9 mouse cellular contexts compared by ENCODE assay signal in genomic region chr4:153481361-153482234, GRCm38 (mm10). TPM values are rescaled to one million over a fixed set of nuclear protein-coding genes. Genes with fewer than 3 reads are reported as not detected.
DNase-seq lines count a peak whose midpoint lies in the region; ATAC-seq lines count a peak whose summit lies in the region.
"Had no signal": no experiment of that assay in that cellular context is flagged by ENCODE, and none has a peak within 500 bp of the region (broad histone marks: within the 10 kb centered on the region; RNA-seq: fewer than 3 reads in every experiment).

No protein-coding gene starts in this region.

- no peak overlapping the region for H3K27ac ChIP-seq in heart, embryonic 15.5 days
- H3K27ac ChIP-seq in forebrain, embryonic 15.5 days (replicated peaks), result no peak overlapping the region
- H3K27ac ChIP-seq in midbrain, embryonic 11.5 days (ENCODE audit: low read depth, low read length), result no peak overlapping the region

- 1% methylated on average over 71 of the region's 71 CpGs for WGBS in heart, embryonic 15.5 days
- WGBS in forebrain, embryonic 15.5 days, result under 1% methylated on average over 71 of the region's 71 CpGs
- under 1% methylated on average over 71 of the region's 71 CpGs for WGBS in midbrain, embryonic 11.5 days

- H3K9ac ChIP-seq in heart, embryonic 15.5 days, result no peak overlapping the region; the same call in 1 of the 2 replicates
- peak overlapping the region; percentile 65 for H3K9ac ChIP-seq in forebrain, embryonic 15.5 days (replicated peaks)
- H3K9ac ChIP-seq in midbrain, embryonic 11.5 days (ENCODE audit: low read length), result peak overlapping the region; percentile 73

- no peak for ATAC-seq in heart, embryonic 15.5 days (replicated peaks; ENCODE audit: insufficient number of reproducible peaks, insufficient read depth, low FRiP score, low read depth)
- ATAC-seq in forebrain, embryonic 15.5 days (replicated peaks), result peak; percentile 2; the same call in 1 of the 2 replicates
- peak; percentile 17; the same call in 1 of the 2 replicates for ATAC-seq in midbrain, embryonic 11.5 days (ENCODE audit: low FRiP score)
- ATAC-seq in erythroblast, adult 5-6 weeks (replicated peaks; ENCODE audit: low FRiP score, poor library complexity, severe bottlenecking), result no peak

- H3K4me1 ChIP-seq in heart, embryonic 15.5 days (replicated peaks), result peaks cover 21% of the 10 kb centered on the region
- H3K4me1 ChIP-seq in forebrain, embryonic 15.5 days, result peaks cover 59% of the 10 kb centered on the region
- peaks cover 45% of the 10 kb centered on the region for H3K4me1 ChIP-seq in midbrain, embryonic 11.5 days (ENCODE audit: control insufficient read depth, insufficient read depth, low read length)

- peaks cover 98% of the 10 kb centered on the region for H3K27me3 ChIP-seq in heart, embryonic 15.5 days
- peaks cover 36% of the 10 kb centered on the region for H3K27me3 ChIP-seq in forebrain, embryonic 15.5 days
- H3K27me3 ChIP-seq in midbrain, embryonic 11.5 days (ENCODE audit: control insufficient read depth, insufficient read depth, low read length), result peaks cover 34% of the 10 kb centered on the region

- no peaks in the 10 kb centered on the region for H3K9me3 ChIP-seq in heart, embryonic 15.5 days (replicated peaks)
- no peaks in the 10 kb centered on the region for H3K9me3 ChIP-seq in forebrain, embryonic 15.5 days
- H3K9me3 ChIP-seq in midbrain, embryonic 11.5 days (ENCODE audit: control insufficient read depth, low read length), result no peaks in the 10 kb centered on the region

- peak overlapping the region; percentile 67 for H3K4me2 ChIP-seq in heart, embryonic 15.5 days
- peak overlapping the region; percentile 95 for H3K4me2 ChIP-seq in forebrain, embryonic 15.5 days (replicated peaks)
- peak overlapping the region; percentile 98 for H3K4me2 ChIP-seq in midbrain, embryonic 11.5 days

- DNase-seq in heart, adult 9 months (ENCODE audit: low spot score in 2 of 2), result no peak
- peak; percentile 56 for DNase-seq in ZHBTc4 (ENCODE audit: low read depth, low spot score)
- DNase-seq in midbrain, embryonic 11.5 days (ENCODE audit: low spot score, missing footprints), result peak; percentile 98
- no peak for DNase-seq in frontal cortex, postnatal 36 days (ENCODE audit: low spot score in 2 of 2)
- DNase-seq in spleen, postnatal 4 days (ENCODE audit: low spot score in 2 of 2), result no peak

- H3K4me3 ChIP-seq in heart, embryonic 15.5 days, result peak overlapping the region; percentile 36
- H3K4me3 ChIP-seq in forebrain, embryonic 15.5 days, result peak overlapping the region; percentile 51
- peak overlapping the region; percentile 60 for H3K4me3 ChIP-seq in midbrain, embryonic 11.5 days (ENCODE audit: low read depth, low read length)

- no peaks in the 10 kb centered on the region for H3K36me3 ChIP-seq in heart, embryonic 15.5 days
- no peaks in the 10 kb centered on the region for H3K36me3 ChIP-seq in forebrain, embryonic 15.5 days
- H3K36me3 ChIP-seq in midbrain, embryonic 11.5 days (ENCODE audit: control insufficient read depth, insufficient read depth, low read length), result no peaks in the 10 kb centered on the region

RNA-seq across cellular contexts. Expression of gene Ajap1, which starts 1.0 kb away (rescaled TPM):
- 0.13 and 0.66 TPM in 2 replicates for polyA plus RNA-seq in heart, embryonic 15.5 days (2015; fragmentation: Nextera tagmentation; extraction: Ambion mirVana)
- 4.1 and 4.6 TPM in 2 replicates for polyA plus RNA-seq in forebrain, embryonic 15.5 days (2015; fragmentation: Nextera tagmentation; extraction: Ambion mirVana)
- polyA plus RNA-seq in midbrain, embryonic 11.5 days (2014; fragmentation: Nextera tagmentation; extraction: Ambion mirVana), result 2.1 TPM in 2 replicates
- total RNA-seq in erythroblast, adult 5-6 weeks (2015; ENCODE audit: low replicate concordance), result not detected in 2 replicates
- total RNA-seq in erythroblast, adult 5-6 weeks (2017; ENCODE audit: low replicate concordance), result not detected in 2 replicates
- total RNA-seq: MEL had no signal

Comparison
In these comparisons a context has a peak if more than half of its experiments do, and no peak if none do; other contexts are left out.
1. ATAC-seq: peak in forebrain, embryonic 15.5 days (single experiment) and midbrain, embryonic 11.5 days (single experiment); none in heart, embryonic 15.5 days (single experiment) and erythroblast, adult 5-6 weeks (single experiment).
2. DNase-seq: peak in ZHBTc4 (single experiment) and midbrain, embryonic 11.5 days (single experiment); none in heart, adult 9 months (0 of 2), frontal cortex, postnatal 36 days (0 of 2) and spleen, postnatal 4 days (0 of 2).
3. Peak in every context shown above with its lines, with median percentiles within 50 percentile points of each other: H3K4me2 ChIP-seq and H3K4me3 ChIP-seq.